Mouse (Mus musculus): Measurements from ENCODE around the gene Ren1.

- TF ChIP-seq CTCF (IDR thresholded peaks at IDR 0.05; ENCODE audit: insufficient read depth, low read depth, low read length) (no peak), POLR2A (IDR thresholded peaks at IDR 0.05; ENCODE audit: insufficient read depth, low read depth, low read length) (no peak)
Measured at GRCm38 (mm10) chr1:133367606-133368488, 17.5 kb downstream of the Ren1 start.
